Mouse (Mus musculus) megakaryocyte, embryonic 14.5 days (primary cell): Measurements from ENCODE around the gene Fxyd5. TPM values are rescaled to one million over a fixed set of nuclear protein-coding genes. Genes with fewer than 3 reads are reported as not detected.
A peak's percentile ranks its signal among the peaks of the same experiment; 100 is the strongest.

Source experiments
- H3K27me3 ChIP-seq: replicated peaks from 2 replicates; pipeline ENCODE3; 2012; ENCODE audit warnings: inconsistent platforms
- H3K36me3 ChIP-seq: replicated peaks from 2 replicates; pipeline ENCODE3; 2012; ENCODE audit warnings: low read length, inconsistent platforms, mixed read lengths
- H3K4me1 ChIP-seq: 2 replicates; pipeline ENCODE4 v1.6.1; 2012; ENCODE audit warnings: inconsistent platforms
- H3K4me3 ChIP-seq: replicated peaks from 2 replicates; pipeline ENCODE3; 2012; ENCODE audit warnings: moderate library complexity, mild to moderate bottlenecking, inconsistent platforms
- H3K9me3 ChIP-seq: 2 replicates; pipeline ENCODE4 v1.6.1; 2012; ENCODE audit warnings: inconsistent platforms
- FLI1 ChIP-seq: IDR thresholded peaks from 2 replicates; pipeline ENCODE4 v1.6.1; 2012; ENCODE audit warnings: low read length, inconsistent platforms, mixed read lengths
- GATA1 ChIP-seq: IDR thresholded peaks from 3 replicates; pipeline ENCODE4 v1.6.1; 2012; ENCODE audit warnings: mixed read lengths, low read length, inconsistent platforms, borderline replicate concordance
- polyA plus RNA-seq: library from polyadenylated mRNA; stranded (reverse); fragments of >175 nt; gene quantifications from 2 replicates; pipeline ENCODE4 v1.2.3, GENCODE M21; 2012; ENCODE audit warnings: low replicate concordance; ENCODE audit not compliant: insufficient read depth

Gene Fxyd5
- polyA plus RNA-seq, 1 experiment, result 2,043 TPM

DNA sequence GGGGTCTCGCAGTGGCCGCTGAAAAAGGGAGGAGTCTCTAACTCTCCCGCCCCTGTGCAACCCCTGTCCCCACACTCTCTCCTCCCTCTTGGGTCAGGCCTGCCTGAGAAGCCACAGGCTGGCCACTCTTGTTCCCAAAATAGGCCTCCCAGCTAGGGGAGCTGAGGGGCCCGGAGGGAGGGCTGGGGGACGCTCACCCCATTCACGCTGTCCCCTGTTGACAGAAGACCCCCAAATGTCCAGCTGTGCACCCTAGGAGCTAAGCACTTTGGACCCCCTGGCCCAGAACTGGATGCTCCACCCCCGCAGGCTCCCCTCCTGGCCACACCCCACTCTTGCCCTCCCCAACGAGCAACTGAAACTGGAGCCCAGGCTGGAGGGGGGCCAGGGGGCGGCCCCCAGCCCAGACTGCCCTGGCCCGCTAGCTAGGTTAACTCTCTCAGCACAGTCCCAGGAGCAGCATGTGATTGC is 13.1 kb upstream of the Fxyd5 start:
- H3K4me1 ChIP-seq, result peaks cover 49% of the 10 kb centered on the region
- peaks cover 77% of the 10 kb centered on the region for H3K27me3 ChIP-seq
- H3K36me3 ChIP-seq, result no peaks in the 10 kb centered on the region
- no peak for TF ChIP-seq GATA1
- TF ChIP-seq FLI1, result no peak
- no peak overlapping the region for H3K4me3 ChIP-seq
- H3K9me3 ChIP-seq, result no peaks in the 10 kb centered on the region

GRCm38 (mm10) chr7:31054661-31055320 is 12.5 kb upstream of the Fxyd5 start:
- Histone ChIP-seq H3K4me3 (no peak overlapping the region), H3K27me3 (peaks cover 79% of the 10 kb centered on the region), H3K9me3 (no peaks in the 10 kb centered on the region), H3K4me1 (peaks cover 55% of the 10 kb centered on the region), H3K36me3 (no peaks in the 10 kb centered on the region)
- TF ChIP-seq FLI1 (no peak), GATA1 (no peak)

GRCm38 (mm10) chr7:31053882-31054447 is 11.7 kb upstream of the Fxyd5 start:
- TF ChIP-seq FLI1, result no peak
- TF ChIP-seq GATA1, result no peak
- H3K27me3 ChIP-seq, result peaks cover 86% of the 10 kb centered on the region
- H3K9me3 ChIP-seq, result no peaks in the 10 kb centered on the region
- H3K4me1 ChIP-seq, result peaks cover 54% of the 10 kb centered on the region
- H3K4me3 ChIP-seq, result no peak overlapping the region
- H3K36me3 ChIP-seq, result no peaks in the 10 kb centered on the region

GRCm38 (mm10) chr7:31052636-31053434 is 10.6 kb upstream of the Fxyd5 start:
- no peaks in the 10 kb centered on the region for H3K9me3 ChIP-seq
- peak overlapping the region; percentile 82 for H3K4me3 ChIP-seq
- H3K4me1 ChIP-seq, result peaks cover 53% of the 10 kb centered on the region
- H3K36me3 ChIP-seq, result no peaks in the 10 kb centered on the region
- TF ChIP-seq GATA1 (no peak), FLI1 (no peak)
- H3K27me3 ChIP-seq, result peaks cover 92% of the 10 kb centered on the region

GRCm38 (mm10) chr7:31052251-31052635 is 10.0 kb upstream of the Fxyd5 start:
- peaks cover 92% of the 10 kb centered on the region for H3K27me3 ChIP-seq

GRCm38 (mm10) chr7:31051321-31052021 is 9.2 kb upstream of the Fxyd5 start, which contains the start of gene Fxyd7:
Fxyd7 (minus strand) TSS chr7:31051467.
- peaks cover 91% of the 10 kb centered on the region for H3K27me3 ChIP-seq

More at GRCm38 (mm10) chr7:31052251-31052635, 10.0 kb upstream of the Fxyd5 start:
- no peaks in the 10 kb centered on the region for H3K9me3 ChIP-seq
- H3K4me1 ChIP-seq, result peaks cover 53% of the 10 kb centered on the region
- TF ChIP-seq FLI1 (no peak), GATA1 (no peak)
- peak overlapping the region; percentile 82 for H3K4me3 ChIP-seq
- no peaks in the 10 kb centered on the region for H3K36me3 ChIP-seq

DNA sequence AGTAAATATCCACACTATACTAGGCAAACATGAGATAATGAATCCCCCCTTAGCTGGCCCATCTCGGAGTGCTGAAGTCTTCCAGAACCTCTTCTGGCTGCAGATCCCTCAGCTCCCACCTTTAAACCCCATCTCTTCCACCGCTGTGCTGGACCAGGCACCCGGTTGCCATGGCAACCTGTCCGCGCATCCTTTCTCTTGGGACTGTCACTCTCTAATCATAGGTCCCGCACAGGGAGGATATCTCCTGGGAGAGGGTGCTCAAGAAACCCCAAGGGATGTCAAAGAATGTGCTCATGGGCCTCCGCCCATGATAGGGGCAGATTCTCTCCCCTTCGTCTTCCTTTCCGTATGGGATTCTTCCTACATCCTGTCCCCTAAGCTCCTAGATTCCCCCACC is 8.6 kb upstream of the Fxyd5 start:
- TF ChIP-seq FLI1 (no peak), GATA1 (no peak)
- peaks cover 94% of the 10 kb centered on the region for H3K27me3 ChIP-seq
- H3K4me1 ChIP-seq, result peaks cover 59% of the 10 kb centered on the region
- H3K36me3 ChIP-seq, result no peaks in the 10 kb centered on the region
- no peaks in the 10 kb centered on the region; the same call in 1 of the 2 replicates for H3K9me3 ChIP-seq
- peak overlapping the region; percentile 59 for H3K4me3 ChIP-seq

More at GRCm38 (mm10) chr7:31051321-31052021, 9.2 kb upstream of the Fxyd5 start, which contains the start of gene Fxyd7:
- Histone ChIP-seq H3K4me3 (peak within 1 kb of the TSS; percentile 82), H3K9me3 (no peaks in the 10 kb centered on the region; the same call in 1 of the 2 replicates), H3K36me3 (no peaks in the 10 kb centered on the region), H3K4me1 (peaks cover 54% of the 10 kb centered on the region)
- TF ChIP-seq GATA1 (no peak), FLI1 (no peak)

- H3K36me3 ChIP-seq, result no peaks in the 10 kb centered on the region
- peaks cover 58% of the 10 kb centered on the region for H3K4me1 ChIP-seq
- peaks cover 94% of the 10 kb centered on the region for H3K27me3 ChIP-seq
- H3K4me3 ChIP-seq, result no peak overlapping the region
- peaks cover 2% of the 10 kb centered on the region; the same call in 1 of the 2 replicates for H3K9me3 ChIP-seq
- no peak for TF ChIP-seq GATA1
Measured at GRCm38 (mm10) chr7:31050487-31050886, 8.2 kb upstream of the Fxyd5 start.

- Histone ChIP-seq H3K27me3 (peaks cover 92% of the 10 kb centered on the region), H3K4me3 (no peak overlapping the region), H3K4me1 (peaks cover 53% of the 10 kb centered on the region), H3K9me3 (peaks cover 4% of the 10 kb centered on the region; the same call in 1 of the 2 replicates), H3K36me3 (no peaks in the 10 kb centered on the region)
- TF ChIP-seq FLI1 (no peak), GATA1 (no peak)
Measured at GRCm38 (mm10) chr7:31049846-31050281, 7.6 kb upstream of the Fxyd5 start.
